Mouse (Mus musculus): ENCODE measurements around the gene Sh3gl2.

DNA sequence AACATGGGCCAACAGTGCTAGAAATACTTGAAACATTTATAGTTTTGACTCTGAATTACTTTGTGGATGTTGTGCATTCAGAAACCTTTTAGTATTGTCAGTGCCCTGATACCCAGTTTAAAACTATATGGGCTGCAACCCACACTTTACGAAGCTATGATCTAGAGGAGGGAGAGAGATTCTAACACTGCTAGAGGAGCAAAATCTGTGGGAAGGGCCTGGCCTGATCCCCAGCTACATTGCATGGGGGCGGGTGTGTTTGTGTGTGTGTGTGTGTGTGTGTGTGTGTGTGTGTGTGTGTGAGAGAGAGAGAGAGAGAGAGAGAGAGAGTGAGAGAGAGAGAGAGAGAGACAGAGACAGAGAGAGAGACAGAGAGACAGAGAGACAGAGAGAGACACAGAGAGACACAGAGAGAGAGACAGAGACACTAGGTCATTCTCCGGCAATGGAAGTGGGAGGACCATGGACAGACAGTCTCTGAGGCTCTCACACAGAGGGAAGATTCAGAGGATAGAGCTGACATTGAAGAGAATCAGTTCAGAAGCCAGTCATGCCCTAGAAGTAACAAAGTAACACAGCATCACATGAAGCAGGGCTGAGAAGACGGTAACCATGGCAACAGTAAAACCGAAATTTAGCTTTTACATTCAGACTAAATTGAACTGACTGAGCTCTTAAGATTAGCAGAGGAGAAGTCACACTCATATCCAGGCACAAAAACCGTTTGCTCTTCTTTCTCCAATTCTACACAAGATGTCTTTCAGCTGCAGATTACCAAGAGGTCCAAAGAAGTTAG, 95.9 kb downstream of the Sh3gl2 start:
- TF ChIP-seq CTCF (IDR thresholded peaks at IDR 0.05; ENCODE audit: control insufficient read depth, insufficient read depth, insufficient replicate concordance, low read depth, low read length) (no peak), POLR2A (IDR thresholded peaks at IDR 0.05; ENCODE audit: control insufficient read depth, low read depth, low read length) (no peak)

Measured in testis, adult 2 months (tissue).